ENCODE assay signal across 16 mouse cellular contexts in genomic region chr12:57607624-57608023, GRCm38 (mm10). TPM values are rescaled to one million over a fixed set of nuclear protein-coding genes. Genes with fewer than 3 reads are reported as not detected.
DNase-seq lines count a peak whose midpoint lies in the region; ATAC-seq and TF ChIP-seq lines count a peak whose summit lies in the region.
"Had no signal": no experiment of that assay in that cellular context is flagged by ENCODE, and none has a peak within 500 bp of the region (broad histone marks: within the 10 kb centered on the region; RNA-seq: fewer than 3 reads in every experiment).

No protein-coding gene starts in this region.

- no peaks in the 10 kb centered on the region for H3K4me1 ChIP-seq in heart, embryonic 10.5 days
- no peaks in the 10 kb centered on the region for H3K4me1 ChIP-seq in kidney, embryonic 14.5 days (ENCODE audit: control insufficient read depth, insufficient read depth, low read length)
- H3K4me1 ChIP-seq in heart, postnatal 0 days (ENCODE audit: control insufficient read depth, insufficient read depth): no peaks in the 10 kb centered on the region
- H3K4me1 ChIP-seq in midbrain, embryonic 14.5 days (ENCODE audit: control insufficient read depth, insufficient read depth, low read length): no peaks in the 10 kb centered on the region
- H3K4me1 ChIP-seq in forebrain, postnatal 0 days (ENCODE audit: insufficient read depth): no peaks in the 10 kb centered on the region
- H3K4me1 ChIP-seq: limb, embryonic 15.5 days had no signal

- peak; percentile 83 for DNase-seq in heart, embryonic 10.5 days (ENCODE audit: low spot score)
- no peak for DNase-seq in heart, adult 8-10 months (ENCODE audit: low spot score)
- peak; percentile 13 for DNase-seq in kidney, postnatal 10 days
- peak; percentile 79 for DNase-seq in heart, postnatal 0 days (ENCODE audit: low spot score)
- peak; percentile 30 for DNase-seq in lung, postnatal 25 days (ENCODE audit: low spot score)
- DNase-seq in midbrain, embryonic 14.5 days: no peak
- DNase-seq in forebrain, postnatal 0 days: no peak
- DNase-seq: cerebellum, adult 11-12 months; retina, postnatal 1 day; thymus, postnatal 4 days had no signal

- H3K4me3 ChIP-seq in heart, embryonic 10.5 days: no peak overlapping the region
- no peak overlapping the region for H3K4me3 ChIP-seq in kidney, embryonic 14.5 days (ENCODE audit: low read length)
- H3K4me3 ChIP-seq in heart, postnatal 0 days (ENCODE audit: low read depth, low read length): no peak overlapping the region
- H3K4me3 ChIP-seq in midbrain, embryonic 14.5 days (replicated peaks; ENCODE audit: low read depth, low read length): no peak overlapping the region
- no peak overlapping the region for H3K4me3 ChIP-seq in forebrain, postnatal 0 days (ENCODE audit: low read depth, low read length)
- H3K4me3 ChIP-seq: erythroblast, embryonic 14.5 days; limb, embryonic 15.5 days had no signal

- ATAC-seq in kidney, embryonic 14.5 days (ENCODE audit: low FRiP score, low TSS enrichment): no peak
- ATAC-seq in heart, postnatal 0 days (ENCODE audit: insufficient read depth, low read depth): peak; percentile 99
- no peak for ATAC-seq in midbrain, embryonic 14.5 days (ENCODE audit: low FRiP score, low TSS enrichment)
- ATAC-seq in forebrain, postnatal 0 days: no peak
- ATAC-seq: Patski had no signal

- H3K9me3 ChIP-seq in heart, embryonic 10.5 days: no peaks in the 10 kb centered on the region
- H3K9me3 ChIP-seq in kidney, embryonic 14.5 days (ENCODE audit: control insufficient read depth, low read length): no peaks in the 10 kb centered on the region
- no peaks in the 10 kb centered on the region for H3K9me3 ChIP-seq in heart, postnatal 0 days (replicated peaks; ENCODE audit: control insufficient read depth, low read length)
- no peaks in the 10 kb centered on the region for H3K9me3 ChIP-seq in midbrain, embryonic 14.5 days (ENCODE audit: control insufficient read depth, low read length)
- no peaks in the 10 kb centered on the region for H3K9me3 ChIP-seq in forebrain, postnatal 0 days (ENCODE audit: low read length)
- H3K9me3 ChIP-seq: limb, embryonic 15.5 days had no signal

- no peaks in the 10 kb centered on the region for H3K36me3 ChIP-seq in heart, embryonic 10.5 days
- no peaks in the 10 kb centered on the region for H3K36me3 ChIP-seq in kidney, embryonic 14.5 days (ENCODE audit: control insufficient read depth, insufficient read depth, low read length)
- H3K36me3 ChIP-seq in heart, postnatal 0 days (replicated peaks; ENCODE audit: control insufficient read depth, insufficient read depth, low read length): no peaks in the 10 kb centered on the region
- no peaks in the 10 kb centered on the region for H3K36me3 ChIP-seq in midbrain, embryonic 14.5 days (ENCODE audit: control insufficient read depth, insufficient read depth, low read length)
- H3K36me3 ChIP-seq in forebrain, postnatal 0 days (ENCODE audit: insufficient read depth): no peaks in the 10 kb centered on the region
- H3K36me3 ChIP-seq: limb, embryonic 15.5 days had no signal

- TF ChIP-seq CTCF in heart, postnatal 0 days (IDR thresholded peaks at IDR 0.05; ENCODE audit: low read depth): peak; percentile 19; the same call in 1 of the 2 replicates
- TF ChIP-seq CTCF in forebrain, postnatal 0 days (IDR thresholded peaks at IDR 0.05; ENCODE audit: low read depth): no peak

- TF ChIP-seq EP300 in heart, postnatal 0 days (IDR thresholded peaks at IDR 0.05; ENCODE audit: low read depth): no peak

- H3K4me2 ChIP-seq in kidney, embryonic 14.5 days (replicated peaks; ENCODE audit: low read depth, low read length): no peak overlapping the region
- no peak overlapping the region for H3K4me2 ChIP-seq in heart, postnatal 0 days (ENCODE audit: low read depth, low read length)
- no peak overlapping the region for H3K4me2 ChIP-seq in midbrain, embryonic 14.5 days (ENCODE audit: low read length)
- H3K4me2 ChIP-seq in forebrain, postnatal 0 days (ENCODE audit: low read depth): no peak overlapping the region
- H3K4me2 ChIP-seq: limb, embryonic 15.5 days had no signal

- no peaks in the 10 kb centered on the region for H3K27me3 ChIP-seq in heart, embryonic 10.5 days (ENCODE audit: insufficient read depth, poor library complexity, severe bottlenecking)
- H3K27me3 ChIP-seq in kidney, embryonic 14.5 days (ENCODE audit: control insufficient read depth, insufficient read depth, low read length): no peaks in the 10 kb centered on the region
- no peaks in the 10 kb centered on the region for H3K27me3 ChIP-seq in heart, postnatal 0 days (ENCODE audit: control insufficient read depth, insufficient read depth, low read length)
- no peaks in the 10 kb centered on the region for H3K27me3 ChIP-seq in midbrain, embryonic 14.5 days (ENCODE audit: control insufficient read depth, insufficient read depth, low read length)
- H3K27me3 ChIP-seq in forebrain, postnatal 0 days (ENCODE audit: insufficient read depth, low read length): no peaks in the 10 kb centered on the region
- H3K27me3 ChIP-seq: limb, embryonic 15.5 days had no signal

- H3K27ac ChIP-seq in heart, embryonic 10.5 days: no peak overlapping the region
- H3K27ac ChIP-seq in kidney, embryonic 14.5 days (ENCODE audit: low read depth, low read length): no peak overlapping the region
- H3K27ac ChIP-seq in heart, postnatal 0 days (ENCODE audit: low read depth): no peak overlapping the region
- H3K27ac ChIP-seq in midbrain, embryonic 14.5 days (replicated peaks; ENCODE audit: low read depth, low read length): no peak overlapping the region
- H3K27ac ChIP-seq in forebrain, postnatal 0 days (ENCODE audit: low read depth, low read length): no peak overlapping the region
- H3K27ac ChIP-seq: limb, embryonic 15.5 days had no signal

- H3K9ac ChIP-seq in kidney, embryonic 14.5 days (ENCODE audit: low read depth, low read length): no peak overlapping the region
- H3K9ac ChIP-seq in heart, postnatal 0 days (replicated peaks; ENCODE audit: low read depth, low read length): no peak overlapping the region
- no peak overlapping the region for H3K9ac ChIP-seq in midbrain, embryonic 14.5 days (replicated peaks; ENCODE audit: low read length)
- no peak overlapping the region for H3K9ac ChIP-seq in forebrain, postnatal 0 days
- H3K9ac ChIP-seq: limb, embryonic 15.5 days had no signal

- WGBS in heart, embryonic 10.5 days: 28% methylated on average over 5 of the region's 5 CpGs
- WGBS in kidney, embryonic 14.5 days: 55% methylated on average over 5 of the region's 5 CpGs
- 29% methylated on average over 5 of the region's 5 CpGs for WGBS in heart, postnatal 0 days
- 72% methylated on average over 5 of the region's 5 CpGs for WGBS in midbrain, embryonic 14.5 days
- WGBS in forebrain, postnatal 0 days: 73% methylated on average over 5 of the region's 5 CpGs

RNA-seq across cellular contexts. Expression of gene Ttc6, which starts 43.7 kb away (rescaled TPM):
- 0.25 and 0.62 TPM in 2 replicates for polyA plus RNA-seq in heart, embryonic 10.5 days (2016; fragmentation: Nextera tagmentation; extraction: Ambion mirVana)
- not detected for total RNA-seq in heart, adult 8-10 months (2022)
- 0.22 and 0.47 TPM in 2 replicates for polyA plus RNA-seq in kidney, embryonic 14.5 days (2014; fragmentation: Nextera tagmentation; extraction: Ambion mirVana)
- 0.15 TPM in 1 of 2 replicates, not detected in the other for total RNA-seq in heart, postnatal 0 days (2014; rRNA removed; ENCODE audit: low replicate concordance)
- polyA plus RNA-seq in heart, postnatal 0 days (2015; fragmentation: Nextera tagmentation; extraction: Ambion mirVana): 0.01 TPM in 1 of 2 replicates, not detected in the other
- 1.4 and 1.6 TPM in 2 replicates for polyA plus RNA-seq in midbrain, embryonic 14.5 days (2014; fragmentation: Nextera tagmentation; extraction: Ambion mirVana)
- 1.2 TPM in 2 replicates for total RNA-seq in forebrain, postnatal 0 days (2014; rRNA removed)
- 0.34 and 0.74 TPM in 2 replicates for polyA plus RNA-seq in forebrain, postnatal 0 days (2015; fragmentation: Nextera tagmentation; extraction: Ambion mirVana)
- total RNA-seq: adrenal gland, adult 18-20 months; megakaryocyte progenitor cell, adult 5-6 weeks had no signal
- polyA plus RNA-seq: erythroblast, embryonic 14.5 days had no signal

Comparison
In these comparisons a context has a peak if more than half of its experiments do, and no peak if none do; other contexts are left out.
1. DNase-seq: peak in heart, embryonic 10.5 days (single experiment), kidney, postnatal 10 days (single experiment), heart, postnatal 0 days (single experiment) and lung, postnatal 25 days (single experiment); none in heart, adult 8-10 months (single experiment), midbrain, embryonic 14.5 days (single experiment) and forebrain, postnatal 0 days (single experiment).